Mouse (Mus musculus) urinary bladder, postnatal 4 days (tissue): ENCODE data around the gene Dpf2.
A peak's percentile ranks its signal among the peaks of the same experiment; 100 is the strongest.

Experiments
- DNase-seq, 2 experiments: peaks; one replicate each; pipeline ENCODE4 v3.0.0; 2021 to 2022; ENCODE audit warnings: low spot score in 2 of 2

Dpf2 gene

DNA sequence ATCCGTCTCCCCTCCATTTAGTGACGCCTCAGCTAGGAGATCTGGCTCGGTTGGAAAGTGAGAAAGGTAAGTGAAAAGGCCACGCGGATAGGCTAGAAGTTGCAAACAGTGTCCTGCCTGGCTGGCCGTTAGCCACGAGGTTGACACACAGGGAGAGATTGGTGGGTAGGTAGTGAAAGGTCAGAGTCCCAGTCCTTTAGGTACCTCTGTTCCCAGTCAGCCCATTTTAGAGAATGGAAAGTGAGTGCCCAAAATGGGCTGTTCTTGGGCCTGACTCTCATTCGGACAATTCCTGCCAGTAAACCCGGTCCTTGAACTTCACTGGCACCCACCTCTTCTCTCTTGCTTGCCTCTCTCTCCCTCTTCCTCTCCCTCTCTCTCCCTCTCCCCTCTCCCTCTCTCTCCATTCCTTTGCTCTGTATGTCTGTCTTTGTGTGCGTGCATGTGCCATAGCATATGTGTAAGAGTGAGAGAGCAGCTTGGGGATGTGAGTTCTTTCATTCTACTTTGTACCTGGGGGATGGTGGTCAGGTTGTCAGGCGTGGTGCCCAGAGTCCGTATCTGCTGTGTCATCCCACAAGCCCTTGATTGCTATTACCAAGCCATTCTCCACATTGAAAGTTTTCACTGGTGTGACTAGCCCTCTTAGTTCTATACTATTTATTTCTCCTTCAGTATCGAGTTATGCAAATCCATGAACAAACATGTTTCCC is at the start of gene Dpf2:
Gene Dpf2, minus strand, starts transcription at position 4 of the 713 bp plus-strand sequence.
- DNase-seq: no peak

DNA sequence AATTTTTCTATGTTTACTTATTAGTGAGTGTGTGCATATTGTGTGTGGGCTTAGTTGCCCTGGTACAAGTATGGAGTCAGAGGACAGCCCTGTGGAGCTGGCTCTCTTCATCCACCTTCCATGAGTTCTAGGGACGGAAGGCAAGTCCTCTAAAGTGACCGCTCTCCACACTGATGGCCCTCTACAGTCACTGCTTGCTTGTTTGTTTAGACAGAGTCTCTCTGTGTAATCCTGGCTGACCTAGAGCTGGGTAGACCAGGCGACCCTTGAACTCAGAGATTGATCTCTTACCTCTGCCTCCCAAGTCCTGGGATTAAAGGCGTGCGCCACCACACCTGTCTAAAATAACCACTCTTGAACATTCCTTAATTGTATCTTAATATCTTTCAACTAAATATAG is 44.6 kb upstream of the Dpf2 start:
- DNase-seq: no peak

DNA sequence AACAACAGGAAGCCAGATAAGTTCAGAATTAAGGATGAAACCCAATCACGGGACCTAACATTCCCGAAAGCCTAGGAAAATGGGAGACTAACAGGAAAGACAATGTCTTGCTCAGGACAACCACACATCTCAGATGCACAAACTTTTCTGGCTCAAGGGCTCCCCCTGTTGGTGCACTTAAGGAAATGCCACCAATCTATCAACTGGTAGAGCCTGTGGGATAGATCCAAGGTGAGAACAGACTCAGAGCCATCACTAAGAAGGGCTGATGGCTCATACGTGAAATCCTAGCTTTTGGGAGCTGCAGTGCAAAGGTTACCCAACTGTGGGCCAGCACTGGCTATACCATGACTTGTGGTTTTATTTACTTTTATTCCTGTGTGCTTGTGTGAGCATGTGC is 43.9 kb upstream of the Dpf2 start:
- peak; percentile 75 to 84 for DNase-seq

DNA sequence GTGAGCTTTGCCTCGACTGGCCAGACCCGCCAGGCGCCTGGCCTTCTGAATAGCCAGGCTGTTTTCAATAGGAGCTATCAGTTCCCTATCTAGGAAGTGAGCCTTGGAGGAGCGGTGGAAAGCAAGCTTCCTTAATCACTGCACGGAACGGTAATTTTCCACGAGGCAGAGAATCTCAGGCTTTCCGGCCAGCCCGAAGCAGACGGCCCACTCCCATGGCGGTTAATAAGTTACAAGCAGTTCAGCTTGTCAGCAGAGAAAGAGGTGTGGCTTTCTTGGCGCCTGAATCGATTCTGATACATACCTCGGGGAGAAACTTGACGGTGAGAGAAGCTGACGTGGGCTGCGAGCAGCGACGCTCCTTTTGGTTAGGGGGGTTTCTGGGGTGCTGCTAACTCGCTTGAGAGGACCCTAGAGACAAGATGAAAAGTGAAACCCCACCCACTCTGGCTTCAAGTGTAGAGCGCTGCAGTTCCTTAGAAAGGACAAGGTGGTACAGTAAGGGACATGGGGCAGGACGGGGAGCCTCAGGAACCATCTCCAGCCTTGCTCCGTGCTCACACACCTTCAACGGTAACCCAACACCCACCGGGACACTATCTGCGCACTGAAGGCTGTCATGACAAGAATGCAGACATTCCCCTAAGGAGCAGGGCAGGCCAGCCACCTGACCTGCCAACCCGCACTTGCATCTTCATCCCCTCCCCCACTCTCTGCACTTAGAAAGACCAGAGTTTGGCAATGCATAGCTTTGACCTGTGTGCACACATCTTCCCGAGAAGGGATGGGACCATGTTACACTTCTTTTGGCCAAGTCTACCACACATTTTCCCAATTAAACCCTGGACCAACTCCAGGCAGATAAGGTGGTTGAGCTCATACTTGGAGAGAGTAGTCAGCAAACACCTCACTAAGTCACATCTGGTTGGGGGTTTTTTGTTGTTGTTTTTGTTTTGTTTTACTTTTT is 43.2 kb upstream of the Dpf2 start:
- no peak for DNase-seq

DNA sequence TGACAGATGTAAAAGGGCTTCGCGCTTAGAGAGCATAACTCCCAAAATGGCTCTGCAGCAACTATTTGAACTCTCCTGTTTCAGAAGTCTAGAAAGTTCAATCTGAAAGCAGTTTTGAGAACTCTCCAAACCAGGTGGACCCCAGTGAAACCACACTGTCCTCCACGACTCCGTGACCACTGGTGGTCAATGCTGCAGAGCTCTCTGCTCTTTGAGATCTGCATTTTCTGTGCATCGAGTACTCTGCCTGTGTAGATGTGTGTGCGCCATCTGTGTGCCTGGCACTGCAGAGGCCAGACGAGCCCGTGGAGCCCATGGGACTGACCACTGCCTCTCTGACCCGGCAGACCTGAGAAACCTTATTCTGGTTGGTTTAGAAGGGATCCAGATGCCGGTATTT is 42.1 kb upstream of the Dpf2 start:
- no peak for DNase-seq

DNA sequence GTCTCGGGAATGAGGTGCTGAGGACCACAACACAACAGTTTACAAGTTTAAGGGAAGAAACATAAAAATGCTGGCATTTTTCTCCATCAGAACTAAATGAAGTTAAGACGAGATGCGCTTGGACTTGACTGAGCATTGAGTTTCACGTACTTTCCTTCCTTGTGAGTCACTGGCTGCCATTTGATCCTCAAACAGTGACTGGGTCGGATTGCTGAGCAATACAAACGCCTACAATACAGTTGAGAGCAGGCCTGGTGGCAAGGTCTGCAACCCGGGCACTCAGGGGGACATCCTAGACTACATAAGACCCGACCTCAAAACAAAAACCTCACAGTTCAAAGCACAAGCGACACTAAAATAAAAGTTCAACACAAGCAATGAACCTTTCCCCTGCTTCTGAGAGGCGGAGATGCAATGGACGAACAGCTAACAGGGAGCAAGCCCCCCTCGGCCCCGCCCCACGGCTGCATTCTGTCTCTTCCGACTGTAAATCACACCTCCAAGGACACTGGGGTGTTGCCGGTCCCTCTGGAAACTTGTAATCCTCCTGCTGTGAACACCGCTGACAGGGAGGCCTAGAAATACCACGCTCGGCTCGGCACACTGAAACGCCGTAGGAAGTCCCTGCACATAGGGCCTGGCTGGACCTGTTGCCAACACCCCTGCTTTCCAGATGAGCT is 41.4 kb upstream of the Dpf2 start:
- no peak for DNase-seq

DNA sequence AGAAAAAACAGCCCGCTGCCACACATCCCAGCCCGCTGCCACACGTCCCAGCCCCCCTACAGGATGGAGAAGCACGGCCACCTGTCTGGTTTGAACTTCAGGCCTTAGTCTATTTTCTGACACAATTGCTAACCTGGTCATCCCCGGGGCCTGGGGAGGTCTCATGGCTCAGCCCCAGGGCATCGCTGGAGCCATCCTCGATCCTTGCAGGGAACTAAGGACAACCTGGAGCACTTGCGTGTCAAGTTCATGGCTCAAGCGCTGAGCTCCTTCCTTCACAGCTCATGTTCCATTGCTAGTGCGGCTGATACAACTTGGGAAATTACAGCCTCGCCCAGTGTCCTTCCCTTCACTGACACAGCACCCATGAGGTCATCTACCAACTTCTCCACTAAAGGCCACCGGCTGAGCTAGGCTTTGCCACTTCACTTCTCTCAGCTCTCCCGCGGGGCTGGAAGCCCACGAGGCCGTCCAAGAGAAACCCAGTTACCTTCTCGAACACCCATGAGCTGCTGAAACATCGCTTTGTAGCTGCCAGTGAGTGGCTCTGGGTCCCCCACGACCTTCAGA is 40.5 kb upstream of the Dpf2 start:
- DNase-seq: no peak

DNA sequence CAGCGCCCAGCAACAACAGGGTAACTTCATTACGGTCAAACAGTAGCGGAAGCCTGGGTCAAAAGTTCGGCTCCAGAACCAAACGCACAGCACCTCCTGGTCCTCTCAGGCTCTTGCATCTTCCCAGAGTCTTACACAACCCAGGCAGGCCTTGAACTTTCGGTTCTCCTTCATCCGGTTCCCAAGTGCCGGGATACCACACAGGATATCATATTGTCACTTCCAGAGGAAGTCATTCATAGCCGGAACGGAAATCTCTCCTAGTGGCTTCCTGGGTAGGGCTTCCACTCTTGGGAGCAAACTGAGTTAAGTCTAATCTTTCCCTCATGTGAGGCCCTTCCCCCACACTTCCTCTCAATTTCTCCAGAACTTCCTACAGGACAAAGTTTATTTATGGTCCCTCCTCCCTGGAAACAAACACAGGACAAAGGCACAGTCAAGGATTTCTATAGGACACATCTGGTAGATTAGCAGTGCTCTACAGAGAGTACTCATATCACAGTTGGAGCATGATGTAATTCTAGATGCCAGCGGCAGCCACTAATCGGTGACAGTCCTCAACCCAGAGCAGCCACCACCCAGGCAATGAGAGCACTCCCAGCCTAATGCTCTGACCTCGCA is 39.4 kb upstream of the Dpf2 start:
- no peak for DNase-seq

DNA sequence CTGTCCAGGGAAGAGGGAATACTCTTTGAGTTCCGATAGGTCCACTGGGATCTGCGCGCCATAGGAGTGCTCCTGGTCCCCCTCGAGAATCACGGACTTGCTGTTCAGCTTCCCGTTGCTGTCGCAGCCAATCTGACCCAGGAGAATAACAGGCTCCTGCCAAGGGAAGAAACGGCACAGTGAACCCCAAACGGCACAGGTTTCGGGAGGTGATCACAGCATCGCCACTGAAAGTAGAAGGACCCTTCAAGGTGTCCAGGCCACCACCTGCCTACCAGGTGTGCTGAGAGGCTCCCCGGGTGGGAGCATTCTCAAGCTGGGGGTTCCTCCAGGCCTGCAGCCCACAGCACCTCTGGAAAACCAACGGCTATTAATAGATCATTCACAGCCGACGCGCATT is 38.8 kb upstream of the Dpf2 start:
- DNase-seq: no peak

DNA sequence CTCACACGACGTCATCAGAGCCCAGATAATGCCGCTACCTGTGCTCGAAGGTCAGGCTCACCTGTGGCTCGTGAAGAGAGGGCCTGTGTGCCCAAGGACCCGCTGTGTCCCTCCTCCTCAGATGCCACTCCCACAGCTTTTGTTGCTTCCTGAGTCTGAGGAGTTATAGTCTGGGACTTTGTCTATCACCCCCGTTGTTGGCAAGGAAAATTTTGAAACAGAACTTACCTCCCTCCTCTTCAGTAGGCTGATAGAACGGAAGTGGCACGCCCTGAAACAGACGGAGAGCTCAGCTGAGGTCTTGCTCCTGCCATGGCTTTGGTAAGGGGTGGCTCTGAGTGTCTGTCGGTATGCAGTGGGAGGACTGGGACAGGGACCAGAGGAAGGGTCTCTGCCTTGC is 37.4 kb upstream of the Dpf2 start:
- no peak for DNase-seq

DNA sequence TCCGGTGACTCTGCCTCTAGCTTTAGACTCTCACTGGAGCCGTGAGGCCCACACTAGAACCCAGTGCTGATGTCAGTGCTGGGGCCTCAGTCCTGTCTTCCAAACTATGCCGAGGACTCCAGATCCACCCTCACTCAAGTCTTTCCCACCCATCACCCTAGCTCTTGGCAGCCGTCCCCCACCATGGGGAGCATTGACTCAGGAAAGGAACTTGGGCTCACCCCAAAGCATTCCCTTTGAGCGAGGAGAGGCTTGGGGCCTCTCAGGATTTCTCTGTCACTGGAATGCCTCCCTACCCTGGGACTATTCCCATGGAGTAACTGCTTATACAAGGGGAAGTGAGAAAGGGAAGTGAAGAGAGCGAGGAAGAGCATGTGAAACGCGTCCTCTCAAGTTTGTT is 33.1 kb upstream of the Dpf2 start:
- no peak for DNase-seq

DNA sequence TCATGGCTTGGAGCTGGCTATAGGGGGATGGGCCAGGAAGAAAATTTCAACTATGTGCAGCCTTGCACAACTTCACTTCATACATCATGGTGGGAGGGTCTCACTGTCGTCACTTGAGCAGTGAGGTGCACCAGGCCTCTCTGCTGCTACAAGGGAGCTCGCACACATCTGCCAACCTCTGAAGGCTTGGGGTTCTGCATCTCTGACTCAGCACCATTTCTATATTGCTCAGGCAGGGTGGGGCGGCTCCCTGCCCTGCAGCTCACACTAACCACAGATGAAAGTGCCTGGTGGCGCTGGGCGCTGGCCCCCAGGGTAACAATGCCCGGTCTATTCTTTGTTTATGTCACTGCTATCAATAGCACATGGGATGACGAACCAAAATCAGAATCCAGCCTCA is 32.2 kb upstream of the Dpf2 start:
- no peak for DNase-seq

DNA sequence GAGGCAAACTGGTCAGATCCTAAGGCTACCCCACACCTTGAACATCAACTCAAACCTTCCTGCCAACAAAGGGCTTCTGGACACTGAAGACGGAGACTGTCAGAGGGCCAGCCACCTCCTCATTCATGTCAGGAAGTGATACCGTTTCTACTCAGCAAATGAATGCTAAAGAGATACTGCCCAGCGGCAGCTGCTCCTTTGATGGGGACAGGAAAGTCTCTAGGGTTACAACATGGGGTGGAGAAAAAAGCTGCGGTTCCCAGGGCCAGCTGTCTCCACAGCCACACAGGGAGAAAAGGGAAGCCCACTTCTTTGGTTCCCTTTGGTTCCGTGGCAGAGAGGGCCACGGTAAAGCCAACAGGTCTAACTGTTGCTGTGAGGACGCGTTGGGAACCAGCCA is 31.3 kb upstream of the Dpf2 start:
- no peak for DNase-seq

DNA sequence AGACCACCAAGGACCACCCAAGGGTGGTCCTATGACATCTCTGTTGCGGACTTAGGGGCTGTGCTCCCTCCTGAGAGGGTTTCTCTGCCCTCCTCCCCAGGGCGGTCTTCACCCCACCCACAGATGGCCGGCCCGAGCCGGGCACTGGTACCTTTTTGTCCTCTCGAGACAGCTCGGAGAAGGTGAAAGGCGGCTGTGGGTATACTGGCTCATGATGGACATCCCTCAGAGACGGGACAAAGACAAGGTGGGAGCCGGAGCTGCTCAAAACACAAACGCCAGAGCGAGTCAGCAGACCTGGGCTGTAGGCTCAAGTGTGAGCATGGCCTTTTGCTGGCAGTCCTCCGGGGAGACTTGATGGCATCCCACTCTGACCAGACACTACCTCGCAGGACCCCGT is 30.6 kb upstream of the Dpf2 start:
- DNase-seq: no peak

DNA sequence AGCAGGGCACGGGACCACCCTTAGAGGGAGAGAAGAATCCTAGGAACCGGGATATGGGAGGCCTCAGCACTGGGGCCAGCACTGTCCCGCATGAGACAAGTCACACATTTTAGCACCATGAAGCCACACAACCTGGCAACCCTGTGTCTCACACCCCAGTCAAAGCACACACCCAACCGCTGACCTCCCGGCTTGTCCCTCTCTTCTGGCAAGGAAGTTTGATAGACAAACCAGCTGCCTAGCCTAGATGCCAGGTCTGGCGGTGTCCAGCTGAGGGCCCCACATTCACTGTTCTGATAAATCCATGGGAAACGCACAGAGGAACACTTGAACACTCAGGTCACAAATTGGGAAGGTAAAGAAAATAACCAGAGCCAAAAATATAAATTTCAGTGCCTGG is 29.8 kb upstream of the Dpf2 start:
- DNase-seq: no peak

DNA sequence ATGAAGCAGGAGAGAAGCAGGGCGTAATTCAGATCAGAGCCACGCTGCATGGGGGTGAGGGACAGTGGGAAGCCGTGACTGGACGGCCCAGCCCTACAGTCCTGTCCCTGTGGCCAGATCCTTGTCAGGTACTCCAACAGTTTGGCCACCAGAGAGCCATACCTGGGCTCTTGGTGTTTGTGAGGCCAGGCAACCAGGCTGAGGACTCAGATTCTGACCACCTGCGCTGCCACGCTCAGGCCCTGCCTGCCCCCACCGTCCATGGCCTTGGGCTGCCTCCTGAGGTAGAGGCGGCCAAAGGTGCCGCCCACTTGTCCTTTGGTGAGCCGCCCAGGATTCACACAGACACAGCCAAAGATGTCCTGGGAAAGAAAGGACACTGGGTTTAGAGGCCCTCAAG is 27.8 kb upstream of the Dpf2 start:
- no peak for DNase-seq

DNA sequence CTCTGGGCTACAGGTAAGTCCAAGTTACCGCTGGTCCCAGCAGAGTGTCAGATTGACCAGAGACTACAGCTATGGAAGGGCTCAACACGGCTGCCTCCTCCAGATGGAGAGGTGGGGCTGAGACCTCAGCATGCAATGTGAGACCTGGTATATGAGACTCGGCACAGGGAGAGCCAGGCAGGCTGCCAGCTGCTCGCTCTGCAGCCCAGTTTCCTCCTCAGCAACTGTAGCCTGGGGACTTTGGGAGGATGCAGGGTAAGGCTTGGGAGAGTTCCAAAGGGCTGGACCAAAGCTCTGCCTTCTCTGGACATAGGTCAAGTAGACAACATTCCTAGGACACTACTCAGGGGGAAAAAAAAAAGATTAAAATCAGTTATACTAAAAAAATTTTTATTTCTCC is 27.4 kb upstream of the Dpf2 start:
- peak; percentile 79 to 82 for DNase-seq

DNA sequence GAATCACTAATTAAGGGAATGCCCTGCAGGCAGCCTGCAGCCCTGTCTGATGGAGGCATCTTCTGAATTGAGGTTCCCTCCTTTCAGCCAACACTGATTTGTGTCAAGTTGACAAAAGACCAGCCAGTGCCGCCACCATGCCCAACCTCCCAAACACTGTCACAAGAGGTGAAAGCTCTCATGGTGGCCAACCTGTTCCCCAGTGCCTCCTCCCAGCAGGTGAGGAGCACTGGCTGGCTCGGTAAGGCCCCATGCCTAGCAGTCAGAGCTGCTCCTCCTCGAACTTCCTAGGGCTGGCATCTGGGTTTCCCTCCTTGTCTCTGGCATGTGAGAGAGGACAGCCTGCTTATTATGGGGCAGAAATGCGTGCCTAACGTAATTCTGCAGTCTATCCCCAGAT is 26.9 kb upstream of the Dpf2 start:
- no peak for DNase-seq

DNA sequence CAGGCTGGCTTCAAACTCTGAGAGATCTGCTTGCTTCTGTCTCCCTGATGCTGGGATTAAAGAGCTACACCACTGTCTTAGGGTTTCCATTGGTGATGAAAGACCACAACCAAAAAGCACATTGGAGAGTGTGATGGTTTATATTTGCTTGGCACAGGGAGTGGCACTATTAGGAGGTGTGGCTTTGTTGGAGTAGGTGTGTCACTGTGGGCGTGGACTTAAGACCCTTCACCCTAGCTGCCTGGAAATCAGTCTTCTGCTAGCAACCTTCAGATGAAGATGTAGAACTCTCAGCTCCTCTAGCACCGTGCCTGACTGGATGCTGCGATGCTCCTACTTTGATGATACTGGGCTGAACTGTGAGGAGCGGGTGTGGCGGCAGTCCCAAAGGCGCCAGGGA is 25.7 kb upstream of the Dpf2 start:
- no peak for DNase-seq

DNA sequence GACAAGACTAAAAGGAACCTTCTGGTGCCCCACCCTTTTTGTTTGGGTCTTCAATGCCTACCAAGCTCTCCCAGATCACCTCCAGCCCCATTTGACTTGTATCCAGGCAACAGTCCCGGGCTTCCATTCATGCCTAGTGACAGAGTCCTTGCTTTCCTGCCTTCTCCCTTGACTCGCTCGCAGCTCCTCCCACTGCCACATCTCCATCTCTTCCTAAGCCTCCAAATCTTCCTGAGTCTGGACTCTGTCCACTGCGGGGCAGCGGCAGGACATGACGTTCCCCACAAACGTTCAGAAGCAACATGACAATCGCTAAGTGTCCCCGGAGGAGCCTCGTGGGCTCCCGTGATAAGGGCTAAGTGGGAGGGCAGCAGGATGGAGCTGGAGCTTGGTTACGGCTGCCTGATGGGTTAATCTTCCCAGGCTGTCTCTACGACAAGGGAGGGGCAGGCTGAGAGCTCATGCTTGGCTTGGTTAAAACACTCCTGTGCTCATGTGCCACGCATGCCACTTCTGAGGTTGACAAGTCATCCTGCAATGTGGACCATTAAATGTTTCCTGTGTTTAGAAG is 25.1 kb upstream of the Dpf2 start:
- DNase-seq: no peak

DNA sequence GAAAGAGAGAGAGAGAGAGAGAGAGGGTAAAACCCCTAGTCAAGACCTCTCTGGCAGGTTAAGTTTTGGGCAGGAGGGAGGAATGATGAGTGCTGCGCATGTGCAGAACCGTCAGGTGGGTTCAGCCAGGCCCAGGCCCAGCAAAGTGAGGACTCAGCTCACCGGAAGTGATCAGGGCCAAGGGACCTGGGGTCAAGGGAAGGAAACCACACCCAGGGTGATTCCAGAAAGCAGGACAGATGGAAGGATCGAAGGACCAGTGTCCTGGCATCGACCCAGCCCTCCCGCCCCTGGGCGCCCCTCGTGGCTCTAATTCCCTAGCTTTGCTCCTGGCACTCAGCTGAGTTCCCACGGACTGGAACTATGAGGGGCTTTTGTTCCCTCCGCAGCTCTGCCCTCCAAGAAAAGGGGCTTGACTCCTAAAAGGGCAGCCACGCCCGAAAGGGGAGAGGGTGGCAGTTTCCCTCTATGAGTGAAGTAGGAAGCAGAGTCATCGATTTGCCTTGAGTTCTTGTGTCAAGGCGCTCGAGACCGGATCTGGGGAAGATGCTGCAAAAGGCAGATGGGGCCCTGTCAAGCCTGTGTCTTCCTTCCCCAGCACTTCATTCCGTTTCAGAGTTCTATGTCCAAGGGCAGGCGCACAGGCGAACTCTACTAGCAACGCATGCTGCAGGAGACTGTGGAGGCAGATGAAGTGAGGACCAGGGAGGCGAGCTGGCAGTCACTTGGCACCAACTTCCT is 24.5 kb upstream of the Dpf2 start:
- no peak for DNase-seq
